Mouse (Mus musculus) MEL (cell line): ENCODE data around the gene Dcbld1. TPM values are rescaled to one million over a fixed set of nuclear protein-coding genes. Genes with fewer than 3 reads are reported as not detected.
"Not testable (repeated sequence)": the region's sequence is repeated elsewhere in the genome, so short reads cannot be mapped to it uniquely, and the experiment has no call there.

ENCODE experiments used
- DNase-seq: peaks from one replicate; pipeline ENCODE4 v3.0.0; 2011; ENCODE audit warnings: low read depth, low spot score
- H3K27ac ChIP-seq: 2 replicates; pipeline ENCODE4 v1.5.1; 2012; ENCODE audit warnings: low read depth, mild to moderate bottlenecking, control low read depth, low read length, moderate library complexity; ENCODE audit not compliant: control insufficient read depth
- H3K27me3 ChIP-seq, 2 experiments: fragments of 150-350 bp in 1 of 2; sonication (generic) in 1 of 2; 2 replicates each; pipeline ENCODE4 v1.6.1; 2012; ENCODE audit warnings: low read length in 2 of 2, mild to moderate bottlenecking in 2 of 2, improper control_type of control experiment in 1 of 2, moderate library complexity in 1 of 2; ENCODE audit not compliant: insufficient read depth in 2 of 2, control insufficient read depth in 1 of 2
- H3K36me3 ChIP-seq, 2 experiments: 2 replicates each; pipeline ENCODE4 v1.6.1; 2012 to 2014; ENCODE audit warnings: low read length in 2 of 2, improper control_type of control experiment in 1 of 2, inconsistent platforms in 1 of 2, mild to moderate bottlenecking in 1 of 2; ENCODE audit not compliant: insufficient read depth in 2 of 2, control insufficient read depth in 1 of 2
- H3K4me1 ChIP-seq, 2 experiments: fragments of 150-350 bp in 1 of 2; sonication (generic) in 1 of 2; 2 replicates each; pipeline ENCODE4 v1.6.1; 2012; ENCODE audit warnings: low read length in 2 of 2, improper control_type of control experiment in 1 of 2, mild to moderate bottlenecking in 1 of 2; ENCODE audit not compliant: insufficient read depth in 2 of 2, control insufficient read depth in 1 of 2
- H3K4me3 ChIP-seq, 2 experiments: fragments of 150-350 bp in 1 of 2; sonication (generic) in 1 of 2; 2 replicates each; pipeline ENCODE4 v1.5.1; 2012; ENCODE audit warnings: low read depth in 2 of 2, low read length in 2 of 2, mild to moderate bottlenecking in 2 of 2, moderate library complexity in 2 of 2, control low read depth in 1 of 2, improper control_type of control experiment in 1 of 2; ENCODE audit not compliant: control insufficient read depth in 1 of 2, insufficient read depth in 1 of 2
- H3K79me2 ChIP-seq: 2 replicates; pipeline ENCODE4 v1.6.1; 2012; ENCODE audit warnings: mild to moderate bottlenecking, low read length, moderate library complexity; ENCODE audit not compliant: control insufficient read depth, poor library complexity, insufficient read depth
- H3K9ac ChIP-seq: 2 replicates; pipeline ENCODE4 v1.6.1; 2012; ENCODE audit warnings: low read depth, mild to moderate bottlenecking, control low read depth, low read length, moderate library complexity; ENCODE audit not compliant: control insufficient read depth, poor library complexity, severe bottlenecking
- H3K9me3 ChIP-seq: fragments of 150-350 bp; sonication (generic); replicated peaks from 2 replicates; pipeline ENCODE4 v1.6.1; 2012; ENCODE audit warnings: mild to moderate bottlenecking, low read length, improper control_type of control experiment, moderate library complexity; ENCODE audit not compliant: insufficient read depth
- BHLHE40 ChIP-seq: IDR thresholded peaks from 2 replicates; pipeline ENCODE4 v1.6.1; 2012; ENCODE audit warnings: low read depth, mild to moderate bottlenecking, inconsistent platforms, low read length, improper control_type of control experiment, borderline replicate concordance
- CHD2 ChIP-seq: IDR thresholded peaks from 2 replicates; pipeline ENCODE4 v1.6.1; 2011; ENCODE audit warnings: low read length, improper control_type of control experiment
- ETS1 ChIP-seq: IDR thresholded peaks from 2 replicates; pipeline ENCODE4 v1.6.1; 2012; ENCODE audit warnings: low read depth, mild to moderate bottlenecking, inconsistent platforms, low read length, improper control_type of control experiment, moderate library complexity
- GABPA ChIP-seq: IDR thresholded peaks from 2 replicates; pipeline ENCODE4 v1.6.1; 2012; ENCODE audit warnings: low read depth, mild to moderate bottlenecking, inconsistent platforms, low read length, improper control_type of control experiment, moderate library complexity
- HCFC1 ChIP-seq: IDR thresholded peaks from 2 replicates; pipeline ENCODE4 v1.6.1; 2012; ENCODE audit warnings: low read depth, mild to moderate bottlenecking, inconsistent platforms, low read length, improper control_type of control experiment, moderate library complexity
- JUND ChIP-seq: IDR thresholded peaks from 2 replicates; pipeline ENCODE4 v1.6.1; 2011; ENCODE audit warnings: low read depth, mild to moderate bottlenecking, improper control_type of control experiment, low read length
- KAT2A ChIP-seq: conservative IDR thresholded peaks from 2 replicates; pipeline ENCODE4 v1.6.1; 2012; ENCODE audit warnings: low read depth, low read length, improper control_type of control experiment, inconsistent platforms
- MAFK ChIP-seq: IDR thresholded peaks from 2 replicates; pipeline ENCODE4 v1.6.1; 2011; ENCODE audit warnings: low read depth, mild to moderate bottlenecking, low read length, improper control_type of control experiment, borderline replicate concordance
- MAZ ChIP-seq: IDR thresholded peaks from 2 replicates; pipeline ENCODE4 v1.6.1; 2012; ENCODE audit warnings: low read depth, mild to moderate bottlenecking, inconsistent platforms, low read length, improper control_type of control experiment
- MXI1 ChIP-seq: IDR thresholded peaks from 2 replicates; pipeline ENCODE4 v1.6.1; 2011; ENCODE audit warnings: mild to moderate bottlenecking, low read depth, low read length, improper control_type of control experiment
- MYC ChIP-seq: IDR thresholded peaks from 2 replicates; pipeline ENCODE4 v1.6.1; 2011; ENCODE audit warnings: low read depth, mild to moderate bottlenecking, low read length, improper control_type of control experiment, moderate library complexity
- NRF1 ChIP-seq: IDR thresholded peaks from 2 replicates; pipeline ENCODE4 v1.6.1; 2014; ENCODE audit warnings: low read depth, mild to moderate bottlenecking, inconsistent platforms, low read length, improper control_type of control experiment, moderate library complexity; ENCODE audit not compliant: poor library complexity, insufficient read depth, severe bottlenecking
- RCOR1 ChIP-seq: IDR thresholded peaks from 2 replicates; pipeline ENCODE4 v1.6.1; 2012; ENCODE audit warnings: low read depth, mild to moderate bottlenecking, inconsistent platforms, low read length, improper control_type of control experiment
- TAL1 ChIP-seq: IDR thresholded peaks from 2 replicates; pipeline ENCODE4 v1.6.1; 2012; ENCODE audit warnings: mild to moderate bottlenecking, inconsistent platforms, low read length, moderate library complexity, mixed read lengths
- TCF12 ChIP-seq: IDR thresholded peaks from 2 replicates; pipeline ENCODE4 v1.6.1; 2014; ENCODE audit warnings: low read depth, mild to moderate bottlenecking, inconsistent platforms, low read length, improper control_type of control experiment, moderate library complexity
- USF1 ChIP-seq: IDR thresholded peaks from 2 replicates; pipeline ENCODE4 v1.6.1; 2014; ENCODE audit warnings: low read depth, mild to moderate bottlenecking, inconsistent platforms, low read length, improper control_type of control experiment, moderate library complexity
- ZC3H11A ChIP-seq: IDR thresholded peaks from 2 replicates; pipeline ENCODE4 v1.6.1; 2012; ENCODE audit warnings: low read depth, mild to moderate bottlenecking, inconsistent platforms, low read length, improper control_type of control experiment
- ZKSCAN1 ChIP-seq: IDR thresholded peaks from 2 replicates; pipeline ENCODE4 v1.6.1; 2012; ENCODE audit warnings: low read depth, mild to moderate bottlenecking, inconsistent platforms, low read length, improper control_type of control experiment, moderate library complexity
- ZMIZ1 ChIP-seq: IDR thresholded peaks from 2 replicates; pipeline ENCODE4 v1.6.1; 2012; ENCODE audit warnings: low read depth, mild to moderate bottlenecking, inconsistent platforms, low read length, improper control_type of control experiment, moderate library complexity
- ZNF384 ChIP-seq: IDR thresholded peaks from 2 replicates; pipeline ENCODE4 v1.6.1; 2012; ENCODE audit warnings: low read depth, mild to moderate bottlenecking, inconsistent platforms, low read length, improper control_type of control experiment
- polyA plus RNA-seq, 2 experiments: library from polyadenylated mRNA; stranded (reverse) in 1 of 2; unstranded in 1 of 2; fragments of >175 nt in 1 of 2; fragments of >200 nt in 1 of 2; gene quantifications; 2 replicates each; pipeline versions ENCODE4 v1.2.1 to v1.2.4; 2012; ENCODE audit warnings: low replicate concordance in 2 of 2, low read depth in 1 of 2; ENCODE audit not compliant: insufficient read length in 2 of 2, insufficient read depth in 1 of 2, missing spikeins in 1 of 2
- total RNA-seq: library from RNA; depleted of rRNA; stranded (reverse); fragments of 300-350 nt; gene quantifications from 2 replicates; pipeline ENCODE4 v1.2.3, GENCODE M21; 2012

Gene Dcbld1
- total and polyA plus RNA-seq, 3 experiments: 4.0 to 7.1 TPM; not detected in 1

- H3K9ac ChIP-seq: no peak overlapping the region
- H3K4me3 ChIP-seq: no peak overlapping the region
- no peaks in the 10 kb centered on the region for H3K79me2 ChIP-seq
- H3K27ac ChIP-seq: no peak overlapping the region
- H3K9me3 ChIP-seq: no peaks in the 10 kb centered on the region
- peak; percentile 26; the same call in 1 of the 2 replicates for TF ChIP-seq USF1
- no peak for TF ChIP-seq BHLHE40
- H3K4me1 ChIP-seq: no peaks in the 10 kb centered on the region
- H3K27me3 ChIP-seq: no peaks in the 10 kb centered on the region
- no peak for DNase-seq
- H3K36me3 ChIP-seq: no peaks in the 10 kb centered on the region
Observed at GRCm38 (mm10) chr10:52284578-52284977, 51.2 kb downstream of the Dcbld1 start.

- no peak overlapping the region for H3K9ac ChIP-seq
- H3K4me3 ChIP-seq: no peak overlapping the region
- TF ChIP-seq TAL1 (no peak), CHD2 (no peak), KAT2A (no peak), ZNF384 (no peak), MAFK (no peak), TCF12 (no peak), MXI1 (no peak), MAZ (no peak), ZMIZ1 (no peak), HCFC1 (no peak)
- H3K9me3 ChIP-seq: no peaks in the 10 kb centered on the region
- H3K27me3 ChIP-seq: no peaks in the 10 kb centered on the region
- no peak overlapping the region for H3K27ac ChIP-seq
- H3K36me3 ChIP-seq: no peaks in the 10 kb centered on the region; a peak in 1 of 4 replicates
- 0 out of 4 replicates have a peak, but pooled peaks cover 0 to 1% of the 10 kb centered on the region in 2 experiments for H3K4me1 ChIP-seq
- no peak for DNase-seq
- no peaks in the 10 kb centered on the region for H3K79me2 ChIP-seq
Observed at GRCm38 (mm10) chr10:52287852-52288533, 54.6 kb downstream of the Dcbld1 start.

DNA sequence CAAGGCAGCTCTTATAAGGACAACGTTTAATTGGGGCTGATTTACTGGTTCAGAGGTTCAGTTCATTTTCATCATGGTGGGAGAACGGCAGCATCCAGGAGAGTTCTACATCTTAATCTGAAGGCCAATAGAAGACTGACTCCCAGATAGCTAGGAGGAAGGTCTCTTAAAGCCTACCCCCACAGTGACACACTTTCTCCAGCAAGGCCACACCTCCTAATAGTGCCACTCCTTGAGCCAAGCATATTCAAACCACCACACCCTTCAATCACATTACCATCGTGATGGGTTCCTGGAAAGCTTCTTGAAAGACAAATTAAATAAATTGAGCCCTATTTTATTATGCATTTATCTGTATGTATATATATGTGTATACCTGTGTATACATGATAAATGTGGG, 55.8 kb downstream of the Dcbld1 start:
- TF ChIP-seq HCFC1 (no peak), NRF1 (no peak), ZKSCAN1 (no peak), ETS1 (no peak), MAFK (no peak), ZC3H11A (no peak), MYC (no peak), RCOR1 (no peak), GABPA (no peak), JUND (no peak)
- DNase-seq: no peak
- Histone ChIP-seq H3K79me2 (no peaks in the 10 kb centered on the region), H3K36me3 (peaks cover 0 to 4% of the 10 kb centered on the region in 2 experiments; a peak in 1 of 4 replicates), H3K9me3 (no peaks in the 10 kb centered on the region), H3K4me1 (0 out of 4 replicates have a peak, but pooled peaks cover 0 to 4% of the 10 kb centered on the region in 2 experiments), H3K4me3 (no peak overlapping the region), H3K27ac (no peak overlapping the region), H3K27me3 (no peaks in the 10 kb centered on the region), H3K9ac (no peak overlapping the region)

DNA sequence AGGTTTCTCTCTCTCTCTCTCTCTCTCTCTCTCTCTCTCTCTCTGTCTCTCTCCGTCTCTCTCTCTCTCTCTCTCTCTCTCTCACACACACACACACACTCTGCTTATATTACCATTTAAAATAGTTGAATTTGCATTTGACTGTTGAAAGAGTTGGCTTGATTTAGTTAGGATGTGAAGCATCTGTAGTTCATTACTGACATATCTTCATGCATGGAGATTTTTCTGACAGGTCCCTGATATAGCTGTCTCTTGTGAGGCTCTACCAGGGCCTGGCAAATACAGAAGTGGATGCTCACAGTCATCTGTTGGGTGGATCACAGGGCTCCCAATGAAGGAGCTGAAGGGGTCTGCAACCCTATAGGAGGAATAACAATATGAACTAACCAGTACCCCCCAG, 59.0 kb downstream of the Dcbld1 start:
- H3K27ac ChIP-seq, DNase-seq, H3K9me3 ChIP-seq, H3K9ac ChIP-seq, H3K4me1 ChIP-seq, H3K4me3 ChIP-seq, H3K36me3 ChIP-seq, H3K79me2 ChIP-seq, H3K27me3 ChIP-seq: not testable (repeated sequence)
